Mouse (Mus musculus): Measurements from ENCODE around the gene Abhd17b. TPM values are rescaled to one million over a fixed set of nuclear protein-coding genes. Genes with fewer than 3 reads are reported as not detected.

Gene Abhd17b
- total RNA-seq, 2 experiments from 2014 or later = 41.4 to 45.8 TPM

DNA sequence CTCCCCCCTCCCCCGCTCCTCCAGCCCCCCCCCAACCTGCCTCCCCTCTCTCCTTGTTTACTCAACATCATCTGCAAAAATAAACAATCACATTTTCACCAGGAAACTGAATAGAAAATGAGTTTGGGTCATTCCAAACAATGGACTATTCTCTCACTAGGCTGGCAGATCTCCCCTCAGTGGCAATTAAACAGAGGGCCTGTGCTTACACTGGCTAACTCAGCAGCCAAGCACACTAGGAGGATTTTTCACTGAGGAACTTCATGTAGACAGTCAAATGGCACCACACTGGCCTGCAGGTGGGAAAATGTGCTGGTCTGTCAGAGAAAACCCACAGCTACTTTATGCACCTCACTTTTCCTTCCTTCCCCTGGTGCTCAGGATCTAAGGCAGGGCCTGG, 23.5 kb upstream of the Abhd17b start:
- H3K27ac ChIP-seq = peak overlapping the region; percentile 73
- peak in 1 of 2 experiments; percentile 23 for DNase-seq (ENCODE audit: low spot score in 2 of 2)
- no peak overlapping the region for H3K4me3 ChIP-seq
- no peak for TF ChIP-seq CTCF (conservative IDR thresholded peaks at IDR 0.05)

DNA sequence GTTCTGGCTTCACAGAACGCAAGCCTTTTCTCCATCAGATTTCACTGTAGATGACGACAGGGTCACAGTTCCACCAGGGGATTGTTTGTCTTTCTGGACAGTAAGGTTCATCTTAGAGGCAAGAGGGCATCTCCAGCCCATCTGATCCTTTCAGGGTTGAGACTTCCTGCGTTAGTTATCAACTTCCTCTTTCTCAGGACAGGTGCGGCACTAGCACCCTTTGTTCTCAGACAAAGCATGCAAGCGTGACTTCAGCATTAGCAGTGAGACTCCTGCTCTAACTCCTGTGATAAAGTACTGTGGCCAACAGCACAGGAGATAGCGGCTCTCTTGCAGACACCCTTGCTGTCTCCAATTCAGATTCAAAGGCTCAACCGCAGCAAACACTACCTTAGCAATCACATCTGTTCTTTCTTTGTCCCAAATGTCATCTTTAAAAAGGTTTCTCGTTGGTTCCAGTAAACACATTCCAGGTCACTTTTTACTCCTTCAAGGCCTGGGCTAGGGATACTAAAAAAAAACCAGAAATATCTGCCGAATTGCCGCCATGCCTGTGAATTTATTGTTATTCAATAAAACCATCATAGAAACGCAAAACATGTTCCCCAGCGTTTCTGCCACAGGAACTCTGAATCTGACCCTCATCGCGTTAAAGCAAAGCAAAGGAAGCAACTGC, 22.2 kb upstream of the Abhd17b start:
- no peak for TF ChIP-seq CTCF (conservative IDR thresholded peaks at IDR 0.05)
- no peak for DNase-seq (ENCODE audit: low spot score in 2 of 2)
- no peak overlapping the region for H3K4me3 ChIP-seq
- H3K27ac ChIP-seq = peak overlapping the region; percentile 73

DNA sequence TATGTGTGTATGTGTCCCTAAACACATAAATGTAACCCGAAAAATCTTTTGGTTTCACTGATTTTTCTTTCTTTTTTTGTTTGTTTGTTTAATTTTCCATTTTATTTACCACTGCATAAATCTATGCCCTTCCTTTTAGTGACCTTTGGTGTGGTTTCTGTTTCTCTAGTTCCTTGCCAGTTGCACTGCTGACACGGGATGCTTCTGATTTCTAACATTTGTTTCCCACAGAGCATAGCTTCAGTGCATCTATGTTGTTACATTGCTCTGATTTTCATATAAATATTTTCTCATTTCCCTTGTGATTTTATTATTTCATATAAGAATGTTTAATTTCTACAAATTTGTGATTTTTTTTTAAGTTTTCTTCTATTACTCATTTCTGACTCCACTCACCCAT, 17.6 kb upstream of the Abhd17b start:
- no peak for DNase-seq (ENCODE audit: low spot score in 2 of 2)

DNA sequence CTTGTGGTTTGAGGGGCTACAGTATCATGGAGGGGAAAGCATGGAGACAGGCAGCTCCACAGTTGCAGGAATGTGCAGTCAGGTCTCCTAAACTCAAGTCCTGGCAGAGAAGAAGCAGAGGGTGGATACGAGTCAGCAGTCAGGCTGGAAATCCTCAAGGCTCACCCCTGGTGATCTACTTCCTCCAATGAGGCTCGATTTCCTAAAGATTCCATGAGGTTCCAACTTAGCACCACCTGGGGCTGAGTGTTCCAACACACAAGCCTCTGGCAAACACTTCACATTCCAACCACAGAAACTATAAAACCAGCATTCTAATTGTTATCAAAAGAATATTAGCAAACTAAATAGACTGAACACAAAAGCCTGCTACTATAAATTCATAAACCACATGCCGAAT, 16.1 kb upstream of the Abhd17b start:
- H3K27ac ChIP-seq = no peak overlapping the region
- TF ChIP-seq CTCF (conservative IDR thresholded peaks at IDR 0.05) = no peak
- DNase-seq (ENCODE audit: low spot score in 2 of 2) = no peak
- no peak overlapping the region for H3K4me3 ChIP-seq

More for the DNA sequence above, 17.6 kb upstream of the Abhd17b start:
- TF ChIP-seq CTCF (conservative IDR thresholded peaks at IDR 0.05) = no peak
- Histone ChIP-seq H3K27ac (no peak overlapping the region), H3K4me3 (no peak overlapping the region)

DNA sequence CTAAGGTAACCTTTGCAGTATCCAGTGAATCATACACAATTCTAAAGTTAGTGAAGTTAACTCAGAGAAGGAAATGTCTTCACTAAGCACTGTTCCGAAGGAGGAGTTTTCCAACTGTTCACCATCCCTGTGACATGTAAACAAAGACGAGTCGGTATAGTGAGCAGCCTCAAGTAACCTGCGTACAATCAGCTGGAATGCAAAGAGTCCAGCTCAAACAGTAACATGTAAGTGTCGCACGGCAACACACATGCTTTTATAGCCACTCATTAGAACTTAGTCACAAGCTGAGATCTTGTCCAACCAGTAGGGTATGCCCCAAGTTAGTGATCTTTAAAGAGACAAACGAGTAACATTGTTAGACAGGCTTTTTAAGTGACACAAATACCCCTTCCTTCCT, 15.3 kb upstream of the Abhd17b start:
- H3K27ac ChIP-seq = no peak overlapping the region
- no peak for DNase-seq (ENCODE audit: low spot score in 2 of 2)
- H3K4me3 ChIP-seq = no peak overlapping the region
- no peak for TF ChIP-seq CTCF (conservative IDR thresholded peaks at IDR 0.05)

DNA sequence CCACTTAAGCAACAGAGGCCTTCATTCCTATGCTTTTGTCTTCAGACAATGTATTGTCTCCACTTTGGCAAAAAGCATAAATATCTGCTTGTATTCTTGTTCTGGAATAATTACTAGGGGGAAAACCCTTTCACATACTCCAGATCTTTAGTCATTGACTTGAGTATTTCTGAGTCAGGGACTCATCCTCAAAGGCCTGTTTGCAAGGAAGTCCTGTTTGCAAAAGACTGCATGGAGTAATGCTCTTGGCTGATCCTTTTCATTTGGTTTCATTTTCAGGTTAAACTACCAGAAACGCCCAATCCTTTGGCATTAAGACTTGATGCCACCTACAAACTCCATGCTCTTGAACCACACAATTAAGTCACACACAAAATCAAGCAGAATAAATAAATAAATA, 9.1 kb upstream of the Abhd17b start:
- no peak for TF ChIP-seq CTCF (conservative IDR thresholded peaks at IDR 0.05)
- Histone ChIP-seq H3K4me3 (no peak overlapping the region), H3K27ac (no peak overlapping the region)
- DNase-seq (ENCODE audit: low spot score in 2 of 2) = no peak

DNA sequence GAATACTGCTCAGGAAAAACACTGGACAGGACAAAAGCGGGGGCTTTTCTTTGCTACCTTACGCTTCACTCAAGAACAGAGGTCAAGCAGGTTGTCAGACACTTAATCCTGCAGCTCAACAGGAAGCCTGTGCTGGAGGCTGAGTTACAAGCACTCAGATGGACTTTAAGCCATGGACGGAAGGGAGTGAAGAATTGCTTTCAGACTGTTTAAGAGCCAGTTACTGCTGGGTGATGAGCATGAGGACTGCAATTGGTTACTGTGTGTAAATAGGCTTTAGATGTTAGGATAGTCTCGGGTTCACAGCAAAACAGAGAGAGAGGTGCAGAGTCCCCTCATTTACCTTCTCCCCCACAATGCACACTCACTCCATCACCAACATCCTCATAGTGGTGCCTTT, 7.7 kb upstream of the Abhd17b start:
- no peak overlapping the region for H3K27ac ChIP-seq
- no peak for TF ChIP-seq CTCF (conservative IDR thresholded peaks at IDR 0.05)
- no peak overlapping the region for H3K4me3 ChIP-seq
- DNase-seq (ENCODE audit: low spot score in 2 of 2) = no peak

DNA sequence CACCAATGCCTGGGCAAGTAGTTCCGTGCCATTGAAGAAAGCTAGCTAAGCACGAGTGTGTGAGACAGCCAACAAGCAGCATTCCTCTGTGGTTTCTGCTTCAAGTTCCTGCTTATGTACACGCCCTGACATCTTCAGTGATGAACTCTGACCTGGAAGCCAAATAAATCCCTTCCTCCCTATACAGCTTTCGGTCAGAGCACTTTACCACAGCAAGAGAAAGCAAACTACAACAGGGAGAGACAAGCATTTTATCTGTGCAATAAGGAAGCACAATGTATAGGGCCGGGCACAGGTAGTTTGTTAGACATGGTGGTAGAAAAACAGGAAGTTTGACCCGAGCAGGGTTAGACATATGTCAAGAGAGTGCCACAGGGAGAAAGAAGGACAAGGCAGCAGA, 6.8 kb upstream of the Abhd17b start:
- no peak for TF ChIP-seq CTCF (conservative IDR thresholded peaks at IDR 0.05)
- no peak for DNase-seq (ENCODE audit: low spot score in 2 of 2)
- no peak overlapping the region for H3K4me3 ChIP-seq
- H3K27ac ChIP-seq = no peak overlapping the region

DNA sequence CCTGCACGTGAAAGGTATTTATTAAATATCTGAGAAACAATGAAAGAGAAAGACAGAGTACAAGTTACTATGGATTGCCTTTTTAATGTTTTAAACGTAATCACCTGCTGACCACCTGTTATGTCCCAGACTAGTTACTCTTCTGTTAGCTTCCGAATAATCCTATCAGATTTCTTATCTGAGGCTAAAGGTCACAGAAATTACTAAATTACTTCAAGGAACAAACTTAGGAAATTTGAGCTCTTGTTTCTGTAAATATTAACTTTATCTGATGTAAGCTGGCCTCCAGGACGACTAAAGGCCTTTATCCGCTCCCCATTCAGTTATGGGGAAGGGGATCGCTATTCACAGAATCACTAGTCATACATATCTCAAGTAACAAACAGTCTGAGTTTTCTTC, 1.3 kb upstream of the Abhd17b start:
- peak overlapping the region; percentile 89 for H3K27ac ChIP-seq
- TF ChIP-seq CTCF (conservative IDR thresholded peaks at IDR 0.05) = no peak
- DNase-seq (ENCODE audit: low spot score in 2 of 2) = no peak
- H3K4me3 ChIP-seq = peak overlapping the region; percentile 90

DNA sequence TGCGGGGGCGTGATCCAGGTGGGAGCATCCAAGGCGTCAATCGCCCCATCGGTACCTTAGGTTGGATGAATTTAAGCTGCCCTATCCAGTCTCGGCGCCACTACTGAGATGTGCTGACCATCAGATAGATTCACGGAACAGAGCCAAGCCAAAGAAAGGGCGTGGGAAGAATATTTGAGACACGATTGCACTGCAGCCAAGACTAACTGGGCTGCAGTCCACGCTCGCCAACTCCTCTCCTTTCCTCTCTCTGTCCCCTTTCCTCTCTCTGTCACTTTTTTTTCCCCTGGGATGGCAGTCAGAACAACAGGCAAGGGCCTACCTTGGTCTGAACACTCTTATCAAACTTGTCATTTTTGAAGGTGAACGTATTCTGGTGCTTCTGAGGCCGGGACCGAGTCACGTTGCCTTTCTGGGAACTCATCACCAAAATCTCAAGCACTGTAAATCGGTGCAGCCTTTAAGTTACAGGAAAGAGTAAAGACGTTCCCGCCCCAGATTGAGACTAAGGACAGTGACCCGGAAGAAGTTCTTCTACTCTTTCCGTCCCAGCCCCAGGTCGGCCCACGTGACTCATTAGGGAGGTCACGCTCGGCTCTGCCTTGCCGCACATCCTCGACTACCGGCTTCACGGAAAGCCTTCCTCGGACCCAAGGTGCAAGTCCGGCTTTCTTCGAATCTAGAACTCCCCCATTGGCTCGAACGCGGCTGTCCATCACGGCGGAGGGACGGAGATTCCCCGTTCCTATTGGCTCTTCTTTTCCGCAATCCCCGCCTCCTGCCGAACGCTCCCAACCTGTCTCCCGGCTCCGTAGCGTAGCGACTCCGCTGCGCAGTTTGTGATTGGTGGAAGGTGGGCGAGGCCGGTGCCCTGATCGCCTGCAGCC, 457 bp upstream of the Abhd17b start, which contains the start of gene 1110059E24Rik:
1110059E24Rik (minus strand) TSS at position 692 of the 887 bp plus-strand sequence.
- Histone ChIP-seq H3K4me3 (peak within 1 kb of the TSS; percentile 90), H3K27ac (peak within 1 kb of the TSS; percentile 89)
- no peak for TF ChIP-seq CTCF (conservative IDR thresholded peaks at IDR 0.05)
- DNase-seq (ENCODE audit: low spot score in 2 of 2) = peak; percentile 94 to 96

DNA sequence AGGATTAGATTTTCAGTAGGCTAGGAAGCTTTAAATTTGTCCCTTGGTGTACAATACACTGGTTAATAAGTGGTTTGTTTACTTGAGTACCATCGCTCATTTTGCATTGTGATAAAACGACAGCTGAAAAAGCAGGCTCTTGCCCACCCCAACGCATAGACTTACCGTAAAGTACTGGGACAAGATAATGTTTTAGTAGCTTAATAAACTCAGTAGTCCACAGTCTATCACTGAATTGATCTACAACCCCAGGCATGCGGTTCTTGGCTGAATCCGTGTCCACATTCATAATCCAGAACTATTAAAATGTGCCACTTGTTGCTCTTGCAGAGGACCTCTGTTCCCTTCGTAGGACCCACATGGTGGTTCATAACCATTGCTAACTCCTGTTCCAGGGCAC, 1.8 kb downstream of the Abhd17b start:
- DNase-seq (ENCODE audit: low spot score in 2 of 2) = no peak
- Histone ChIP-seq H3K27ac (peak overlapping the region; percentile 89), H3K4me3 (peak overlapping the region; percentile 90)
- no peak for TF ChIP-seq CTCF (conservative IDR thresholded peaks at IDR 0.05)

DNA sequence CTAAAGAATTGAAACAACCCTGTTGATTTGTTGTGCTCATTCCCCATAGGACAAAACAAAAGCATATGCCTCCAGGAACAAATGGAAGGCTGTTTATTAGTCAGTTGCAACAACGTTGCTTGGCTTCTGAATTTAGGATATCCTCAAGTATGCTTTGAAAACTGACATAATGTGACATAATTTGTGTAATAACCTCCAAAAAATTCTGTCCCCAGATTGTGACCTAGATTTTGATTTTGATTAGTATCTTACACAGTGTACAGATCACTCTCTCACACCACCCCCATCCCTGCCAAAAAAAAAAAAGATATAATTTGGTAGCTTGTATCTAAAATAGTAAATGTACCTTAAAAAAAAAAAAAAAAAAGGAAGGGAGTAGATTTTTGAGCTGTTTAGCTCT, 7.7 kb downstream of the Abhd17b start:
- Histone ChIP-seq H3K4me3 (no peak overlapping the region), H3K27ac (peak overlapping the region; percentile 47)
- no peak for DNase-seq (ENCODE audit: low spot score in 2 of 2)
- TF ChIP-seq CTCF (conservative IDR thresholded peaks at IDR 0.05) = no peak

DNA sequence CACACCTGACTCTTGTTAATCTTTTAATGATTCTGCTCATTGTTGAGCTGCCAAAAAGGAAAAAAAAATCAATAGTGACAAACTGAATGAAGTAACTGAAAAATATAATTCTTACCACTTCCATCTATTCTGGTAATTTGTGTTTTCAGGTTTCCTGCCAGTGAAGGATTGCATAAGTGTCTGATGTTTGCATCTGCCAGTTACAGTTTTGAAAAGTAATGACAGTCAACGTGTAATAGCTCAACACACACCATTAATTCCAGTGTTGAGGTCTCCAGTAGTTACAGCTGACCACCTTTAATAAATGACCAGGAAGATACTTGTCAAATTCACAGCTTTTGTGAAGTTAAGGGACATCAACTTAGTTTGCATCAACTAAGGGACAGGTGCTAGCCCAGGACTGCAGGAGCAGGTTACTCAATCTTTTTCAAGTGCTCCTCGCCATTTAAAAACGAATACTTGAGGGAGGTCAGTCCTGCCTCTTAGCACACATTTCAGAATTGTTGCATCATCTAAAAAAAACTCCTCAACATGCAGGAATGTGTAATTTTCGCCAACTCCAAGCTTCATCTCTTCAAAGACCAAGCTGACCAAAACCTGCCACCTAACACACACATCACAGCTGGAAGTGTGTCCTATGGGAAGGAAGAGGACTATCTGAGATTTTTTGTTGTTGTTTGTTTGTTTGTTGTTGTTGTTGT, 10.9 kb downstream of the Abhd17b start:
- no peak for DNase-seq (ENCODE audit: low spot score in 2 of 2)
- Histone ChIP-seq H3K27ac (peak overlapping the region; percentile 40; the same call in 1 of the 2 replicates), H3K4me3 (no peak overlapping the region)
- no peak for TF ChIP-seq CTCF (conservative IDR thresholded peaks at IDR 0.05)
